Mouse (Mus musculus) yolk sac, embryonic 10.5 days (tissue): ENCODE data around the gene Slc35f1.

Source experiments
- DNase-seq: peaks from one replicate; pipeline ENCODE4 v3.0.0-alpha.2; 2017; ENCODE audit warnings: low spot score

The Slc35f1 gene

GRCm38 (mm10) chr10:52932159-52932558 lies 241.8 kb downstream of the Slc35f1 start:
- DNase-seq, result no peak

DNA sequence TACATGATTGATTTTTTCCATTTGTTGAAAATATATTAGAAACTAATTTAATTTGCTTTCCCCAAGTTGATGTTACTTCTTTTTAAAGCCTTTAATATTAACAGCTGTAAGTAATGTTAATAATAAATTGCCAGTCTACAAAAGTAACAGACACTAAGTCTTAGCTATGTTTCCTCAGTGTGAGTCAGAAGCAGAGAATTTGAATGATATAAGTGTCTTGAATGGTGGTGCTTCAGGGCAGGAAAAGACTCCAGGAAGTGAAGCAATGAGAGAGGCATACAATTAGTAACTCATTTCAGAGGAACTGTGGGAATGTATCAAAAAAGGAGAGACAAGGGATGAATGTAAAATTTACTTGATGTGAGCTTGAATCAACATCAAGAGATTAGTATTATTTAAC lies 244.3 kb downstream of the Slc35f1 start:
- no peak for DNase-seq

DNA sequence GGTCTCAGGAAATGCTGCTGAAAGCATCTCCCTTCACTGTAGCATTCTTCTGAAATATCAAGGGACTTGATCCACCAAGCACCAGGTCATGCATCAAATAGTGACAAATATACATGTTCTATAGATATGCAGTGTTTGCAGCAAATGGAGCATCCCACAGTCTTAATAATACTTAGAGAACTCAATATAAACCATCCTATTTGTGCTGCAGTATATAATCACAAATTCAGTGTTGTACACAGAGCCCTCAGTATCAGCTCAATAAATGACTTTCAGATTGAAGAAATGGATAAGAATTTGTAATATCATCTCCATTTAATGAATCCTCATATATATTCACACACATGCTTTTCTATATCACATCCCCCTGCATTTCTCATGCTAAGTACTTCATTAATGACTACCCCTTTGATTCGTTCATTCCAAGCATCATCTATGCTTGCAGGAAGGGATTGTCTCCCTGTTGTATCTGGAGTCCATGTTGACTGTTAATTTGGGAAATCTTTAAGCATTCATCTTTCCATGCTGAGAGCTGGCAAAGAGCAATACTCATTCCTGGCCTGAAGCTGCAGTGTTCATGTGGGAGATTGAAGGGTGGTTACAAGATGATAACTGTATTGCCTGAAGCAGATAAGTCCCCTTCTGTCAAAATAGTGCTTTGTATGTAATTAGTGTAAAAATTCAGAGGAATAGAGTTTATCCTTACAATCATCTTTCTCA lies 249.9 kb downstream of the Slc35f1 start:
- no peak for DNase-seq

DNA sequence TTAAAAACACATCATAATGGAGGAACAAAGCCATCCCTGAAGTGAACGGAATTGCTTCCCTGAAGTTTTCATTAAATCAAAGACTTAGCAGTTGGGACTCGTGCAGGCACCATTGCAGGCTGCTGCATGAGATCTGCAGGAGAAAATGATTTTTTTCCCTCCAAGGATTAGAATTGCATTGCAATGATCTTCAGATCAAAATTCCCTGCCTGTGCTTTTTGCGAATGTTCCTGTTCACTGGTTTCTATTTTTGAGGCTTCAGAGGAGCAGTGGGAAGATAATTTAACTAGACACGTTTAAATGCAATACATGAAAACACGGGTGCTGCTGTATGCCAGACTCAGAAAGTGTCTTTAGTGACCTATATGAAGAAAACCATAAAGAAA lies 250.5 kb downstream of the Slc35f1 start:
- no peak for DNase-seq

DNA sequence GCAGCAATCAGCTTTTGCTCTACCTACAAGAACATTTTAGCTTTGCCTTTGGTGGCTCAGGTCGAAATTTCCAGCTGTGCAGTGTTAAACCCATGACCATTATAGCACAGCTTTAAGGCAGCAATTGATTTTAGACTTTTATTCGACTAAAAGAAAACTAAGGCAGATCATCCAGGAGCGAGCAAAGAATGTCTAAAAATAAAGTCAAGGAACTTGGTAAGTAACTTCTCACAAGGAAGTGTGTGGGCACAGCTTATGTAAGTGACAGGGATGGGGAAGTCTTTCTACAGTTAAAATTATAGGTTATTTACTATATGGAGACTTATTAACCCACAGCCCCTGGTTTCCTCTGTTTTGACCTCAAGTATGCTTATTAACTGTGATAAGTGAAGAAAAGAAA lies 262.2 kb downstream of the Slc35f1 start:
- no peak for DNase-seq

DNA sequence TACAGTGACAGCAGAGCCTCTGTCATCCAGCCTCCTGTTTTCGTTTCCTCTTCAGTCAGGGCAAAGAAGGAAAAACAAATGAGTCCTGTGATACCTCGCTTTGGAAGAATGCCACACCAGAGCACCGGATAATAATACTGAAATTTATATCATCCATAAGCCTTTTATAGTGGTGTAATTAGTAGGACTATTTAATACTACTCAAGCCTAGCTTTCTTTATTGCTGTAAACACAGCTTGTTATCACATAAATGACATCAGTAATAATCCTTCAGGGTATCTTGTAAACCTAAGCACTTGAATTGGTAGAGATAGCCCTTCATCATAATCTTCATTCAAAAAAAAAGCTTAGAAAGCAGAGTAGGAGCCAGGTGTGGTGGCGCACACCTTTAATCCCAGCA lies 266.4 kb downstream of the Slc35f1 start:
- DNase-seq, result no peak

- no peak for DNase-seq
These were observed 288.9 kb downstream of the Slc35f1 start for GRCm38 (mm10) chr10:52979251-52979650.

- DNase-seq, result no peak
These were observed 292.5 kb downstream of the Slc35f1 start for GRCm38 (mm10) chr10:52982836-52983235.

DNA sequence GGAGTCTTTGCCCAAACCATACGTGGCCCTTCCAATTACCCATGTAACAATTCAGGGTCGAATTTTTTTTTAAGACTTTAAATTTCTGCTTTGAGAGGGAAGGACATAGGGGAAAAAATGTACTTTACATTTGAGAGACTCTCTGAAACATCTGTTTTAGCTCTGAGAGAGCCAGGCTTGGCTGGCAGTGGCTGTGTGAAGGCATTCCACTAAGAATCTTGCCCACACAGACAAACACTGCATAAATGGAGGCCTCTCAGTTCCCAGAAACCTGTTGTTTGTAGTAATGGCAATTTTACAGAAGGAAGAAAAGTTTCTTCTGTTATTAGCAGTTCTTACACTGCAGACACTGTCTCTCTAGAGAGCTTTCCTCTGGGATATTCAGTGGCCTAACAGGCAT lies 301.9 kb downstream of the Slc35f1 start:
- DNase-seq, result no peak

- no peak for DNase-seq
These were observed 306.6 kb downstream of the Slc35f1 start for GRCm38 (mm10) chr10:52996886-52997285.

GRCm38 (mm10) chr10:53001136-53001535 lies 310.8 kb downstream of the Slc35f1 start:
- no peak for DNase-seq

DNA sequence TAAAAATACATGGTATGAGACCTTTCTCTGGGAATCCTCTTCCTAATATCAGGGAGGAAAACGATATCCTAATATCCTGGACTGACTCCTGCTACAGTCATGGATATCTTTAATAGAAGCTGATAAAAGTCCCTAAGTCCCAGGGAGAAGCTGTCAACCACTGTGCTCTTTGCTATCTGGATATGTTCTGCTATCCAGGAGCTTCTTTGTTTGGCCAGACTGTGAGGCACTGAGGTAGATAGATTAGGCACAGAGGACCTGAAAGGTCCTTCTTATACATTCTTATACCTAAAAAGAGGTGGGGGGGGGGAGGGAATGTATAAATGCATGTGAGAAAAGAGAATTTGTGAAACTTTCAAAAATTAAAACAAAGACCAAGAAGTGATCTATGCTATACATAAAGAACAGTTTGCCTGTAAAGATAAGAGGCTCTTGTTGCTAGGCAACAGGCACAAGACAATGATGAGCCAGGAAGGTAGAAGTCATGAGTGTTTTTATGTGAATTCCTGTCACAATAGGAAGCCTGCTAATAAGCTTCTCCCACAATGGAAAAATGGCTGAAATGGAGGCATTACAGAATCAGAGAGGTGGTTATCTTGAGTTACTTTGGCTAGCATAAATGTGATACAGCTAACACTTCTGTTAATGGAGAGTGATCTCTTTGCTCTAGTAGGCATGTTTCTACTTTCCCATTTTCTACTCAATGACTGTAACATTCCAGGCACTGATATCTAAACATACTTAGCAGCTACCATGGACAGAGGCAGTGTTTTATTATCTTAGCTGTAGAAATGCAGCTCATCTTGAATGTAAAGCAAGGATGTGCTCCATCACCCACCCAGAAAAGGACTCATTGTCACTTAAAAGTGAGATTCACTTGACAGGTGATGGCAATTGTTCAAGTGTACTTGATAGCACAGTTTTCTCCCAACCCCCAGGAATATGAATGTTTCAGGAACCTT lies 316.2 kb downstream of the Slc35f1 start:
- DNase-seq, result no peak

- no peak for DNase-seq
These were observed 323.5 kb downstream of the Slc35f1 start for GRCm38 (mm10) chr10:53013878-53014277.

DNA sequence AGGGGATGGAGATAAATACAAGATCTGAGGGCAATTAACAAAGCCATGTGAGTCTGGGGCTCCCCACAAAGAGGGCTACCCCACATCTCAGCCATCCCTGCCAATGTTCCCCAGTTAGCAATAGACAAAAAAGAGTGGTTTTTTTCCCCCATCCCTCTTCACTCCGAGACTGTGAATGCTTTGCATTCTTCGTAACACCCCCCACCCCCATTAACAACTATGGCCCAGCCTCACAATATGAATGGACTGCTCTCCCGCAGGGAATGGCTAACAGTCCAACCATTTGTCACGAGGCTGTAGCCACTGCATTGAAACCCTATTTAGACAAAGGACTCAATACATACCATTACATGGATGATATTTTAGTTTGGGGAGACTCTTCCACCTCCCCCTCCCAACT lies 338.1 kb downstream of the Slc35f1 start:
- DNase-seq, result no peak

DNA sequence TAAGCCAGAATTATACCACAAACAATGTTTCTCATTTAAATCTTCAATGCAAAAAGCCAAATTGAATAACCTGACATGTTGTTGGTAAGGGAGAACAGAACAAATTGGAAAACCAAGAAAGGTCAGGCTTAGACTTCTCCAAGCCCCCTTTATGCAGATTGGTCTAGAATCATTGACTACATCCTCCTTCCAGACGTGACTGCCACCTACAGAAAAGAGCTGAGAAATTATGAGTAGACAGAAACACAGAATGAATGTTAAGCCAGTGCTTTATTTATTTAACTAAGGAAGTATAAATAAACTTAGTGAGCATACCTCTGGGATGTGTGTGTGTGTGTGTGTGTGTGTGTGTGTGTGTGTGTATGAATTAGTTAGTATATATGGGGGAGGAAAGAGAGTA lies 344.9 kb downstream of the Slc35f1 start:
- DNase-seq, result no peak

GRCm38 (mm10) chr10:53045931-53046330 lies 355.6 kb downstream of the Slc35f1 start:
- DNase-seq, result no peak

- DNase-seq, result no peak
These were observed 362.2 kb downstream of the Slc35f1 start for GRCm38 (mm10) chr10:53052521-53052920.

DNA sequence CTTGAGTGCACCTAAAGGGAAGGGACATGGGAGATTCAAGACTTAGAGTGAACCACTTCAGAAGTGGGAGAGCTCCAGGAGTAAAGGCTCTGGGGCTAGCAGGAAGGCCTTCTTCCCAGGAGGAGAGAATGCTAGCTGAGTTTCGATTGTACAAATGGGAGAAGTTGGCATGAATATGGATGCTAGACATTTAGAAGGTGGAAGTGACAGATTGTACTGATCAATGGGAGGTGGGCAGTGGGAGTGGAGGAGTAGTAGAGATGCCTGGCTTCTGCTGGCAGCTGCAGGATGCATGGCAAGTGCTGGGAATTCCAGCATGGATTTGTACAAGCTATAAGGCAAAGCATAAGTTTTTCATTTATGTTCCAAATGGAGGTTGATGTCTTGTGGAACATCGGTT lies 370.4 kb downstream of the Slc35f1 start:
- no peak for DNase-seq

- no peak for DNase-seq
These were observed 372.4 kb downstream of the Slc35f1 start for GRCm38 (mm10) chr10:53062741-53063140.

DNA sequence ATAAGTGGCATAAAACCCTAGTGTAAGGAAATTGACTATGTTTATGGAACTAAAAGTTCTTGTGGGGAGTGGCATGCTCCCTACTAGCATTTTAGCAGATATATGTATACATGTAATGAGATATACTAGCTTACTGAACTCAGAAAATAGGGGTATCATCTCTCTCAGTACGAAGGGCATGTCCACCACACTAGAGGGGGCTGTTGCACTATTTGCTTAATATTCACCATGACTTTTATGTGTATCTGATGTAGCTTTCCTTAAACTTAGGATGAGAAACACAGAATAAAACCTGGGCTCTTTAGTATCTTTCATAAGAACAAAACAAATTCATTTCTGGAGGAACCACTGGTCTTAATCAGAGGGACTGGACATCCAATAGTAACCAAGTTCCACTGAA lies 397.5 kb downstream of the Slc35f1 start:
- no peak for DNase-seq

GRCm38 (mm10) chr10:53091525-53091924 lies 401.2 kb downstream of the Slc35f1 start:
- DNase-seq, result no peak

DNA sequence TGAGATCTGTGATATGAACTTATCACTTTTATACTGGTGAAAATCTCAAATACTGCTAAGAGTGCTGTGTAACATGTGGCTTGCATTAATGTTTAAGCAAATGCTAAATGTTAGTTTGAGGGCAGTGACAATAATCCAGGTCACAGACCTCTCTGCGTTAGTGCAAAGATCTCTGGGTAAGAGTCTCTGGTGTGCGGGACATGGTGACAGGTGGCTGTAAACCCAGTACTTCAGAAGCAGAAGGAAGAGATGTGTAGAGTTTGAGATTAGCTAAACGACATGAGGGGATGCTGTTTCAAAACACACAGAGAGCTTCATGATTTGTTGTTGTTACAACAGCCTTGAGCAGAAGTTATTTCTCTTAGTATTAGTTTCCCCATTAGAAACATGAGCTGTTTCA lies 406.1 kb downstream of the Slc35f1 start:
- DNase-seq, result no peak

DNA sequence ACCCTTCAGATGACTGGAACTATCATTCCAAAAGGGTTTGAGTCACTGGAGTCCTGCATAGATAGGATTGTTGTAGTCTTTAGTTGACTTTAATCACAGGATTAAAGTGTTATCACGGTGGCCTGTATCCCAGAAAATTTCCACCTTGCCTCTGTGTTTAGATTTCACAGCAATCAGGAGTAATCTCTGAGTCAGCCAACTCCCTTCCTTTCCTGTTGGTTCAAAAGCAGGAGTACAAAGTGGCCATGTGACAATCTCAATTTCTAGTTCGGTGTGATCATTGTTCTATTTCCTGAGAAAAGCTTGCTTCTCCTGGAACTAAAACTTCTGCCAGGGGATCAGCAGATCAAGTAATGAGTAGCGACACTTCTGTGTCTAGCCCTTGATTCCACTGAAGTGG lies 410.5 kb downstream of the Slc35f1 start:
- DNase-seq, result no peak
